Mouse (Mus musculus) kidney, adult 2 months (tissue): ENCODE results near the gene Fars2.

Experiments used
- CTCF ChIP-seq: fragments of 200-500 bp; conservative IDR thresholded peaks from 2 replicates; pipeline ENCODE4 v1.5.1; 2011; ENCODE audit warnings: low read depth, mild to moderate bottlenecking, control low read depth, low read length, moderate library complexity, mixed read lengths; ENCODE audit not compliant: insufficient read depth, insufficient read length
- POLR2A ChIP-seq: fragments of 200-500 bp; IDR thresholded peaks from one replicate; pipeline ENCODE4 v1.6.1; 2011; ENCODE audit warnings: low read depth, low read length, control low read depth

- TF ChIP-seq POLR2A (no peak), CTCF (no peak)
Measured at GRCm38 (mm10) chr13:36202496-36202895, 85.3 kb downstream of the Fars2 start.
